Mouse (Mus musculus) heart, embryonic 16.5 days (tissue): Measurements from ENCODE around the gene Nek10. TPM values are rescaled to one million over a fixed set of nuclear protein-coding genes. Genes with fewer than 3 reads are reported as not detected.

Experiments
- ATAC-seq: fragments of 200-750 bp; cut with Nextera tagmentation; replicated peaks from 2 replicates; pipeline ENCODE4 v1.8.0; 2017; ENCODE audit warnings: moderate number of reproducible peaks; ENCODE audit not compliant: insufficient read depth, low FRiP score; ENCODE audit errors: extremely low read depth
- H3K27ac ChIP-seq: fragments of 300-500 bp; sonication (generic); 2 replicates; pipeline ENCODE4 v1.5.1; 2014; ENCODE audit warnings: mild to moderate bottlenecking, low read length, control low read depth, moderate library complexity
- H3K27me3 ChIP-seq: fragments of 300-500 bp; sonication (generic); 2 replicates; pipeline ENCODE4 v1.6.1; 2014; ENCODE audit warnings: low read length, mixed read lengths; ENCODE audit not compliant: control insufficient read depth, insufficient read depth
- H3K36me3 ChIP-seq: fragments of 300-500 bp; sonication (generic); 2 replicates; pipeline ENCODE4 v1.6.1; 2014; ENCODE audit not compliant: control insufficient read depth, insufficient read depth
- H3K4me1 ChIP-seq: fragments of 300-500 bp; sonication (generic); 2 replicates; pipeline ENCODE4 v1.6.1; 2014; ENCODE audit warnings: low read length, mixed read lengths; ENCODE audit not compliant: control insufficient read depth, insufficient read depth
- H3K4me2 ChIP-seq: fragments of 300-500 bp; sonication (generic); 2 replicates; pipeline ENCODE4 v1.6.1; 2014; ENCODE audit warnings: low read depth, mild to moderate bottlenecking, control low read depth, low read length
- H3K4me3 ChIP-seq: fragments of 300-500 bp; sonication (generic); 2 replicates; pipeline ENCODE4 v1.5.1; 2014; ENCODE audit warnings: mild to moderate bottlenecking, control low read depth, low read length
- H3K9ac ChIP-seq: fragments of 300-500 bp; sonication (generic); 2 replicates; pipeline ENCODE4 v1.6.1; 2014; ENCODE audit warnings: low read length, control low read depth
- H3K9me3 ChIP-seq: fragments of 300-500 bp; sonication (generic); replicated peaks from 2 replicates; pipeline ENCODE4 v1.6.1; 2016; ENCODE audit warnings: low read length; ENCODE audit not compliant: control insufficient read depth
- WGBS: fragments of 180-500 bp; shearing (Covaris S2); extraction: QIAGEN DNeasy Blood & Tissue Kit; methylation state at CpG from one replicate; pipeline ENCODE4 v1.1.7; 2014; 5-methylcytosine and 5-hydroxymethylcytosine counted together
- polyA plus RNA-seq: library from polyadenylated mRNA; unstranded; fragments of >200 nt; fragmentation: Nextera tagmentation; extraction: Ambion mirVana; gene quantifications from 2 replicates; pipeline ENCODE4 v1.2.1, GENCODE M21; 2015

Gene Nek10
- polyA plus RNA-seq, 1 experiment from 2014 or later: 0.03 TPM

DNA sequence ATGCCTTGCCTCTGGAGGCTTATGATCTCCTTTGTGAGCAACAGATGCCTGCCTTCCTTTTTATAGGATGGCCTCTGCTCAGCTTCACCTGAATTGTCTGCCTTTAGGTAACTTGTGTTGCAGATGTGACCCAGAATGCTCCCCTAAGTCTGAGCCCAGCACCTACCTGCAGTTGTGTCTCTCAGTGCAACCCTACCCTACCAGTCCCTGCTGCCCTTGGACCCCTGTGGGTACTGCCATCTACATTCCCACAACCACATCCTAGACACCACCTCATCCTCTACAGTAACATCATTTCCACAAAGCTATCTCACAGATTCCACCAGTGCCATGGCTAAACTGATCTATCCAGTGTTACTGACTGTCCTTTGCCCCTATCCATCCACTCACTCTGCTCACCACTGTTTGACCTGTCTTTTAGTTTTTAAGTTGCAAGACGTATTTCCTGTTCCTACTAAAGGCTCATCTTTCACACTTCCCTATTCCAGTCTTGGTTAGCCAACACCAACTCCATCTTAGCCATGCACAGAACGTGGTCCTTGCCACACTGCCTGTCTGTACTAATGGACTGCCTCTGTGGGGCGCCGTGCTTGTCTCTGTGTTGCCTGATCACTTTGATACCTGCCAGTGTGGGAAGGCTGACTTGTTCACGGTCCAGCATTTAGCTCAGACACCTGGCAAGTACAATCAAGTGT, 1.4 kb downstream of the Nek10 start:
- Histone ChIP-seq H3K4me2 (no peak overlapping the region), H3K27me3 (no peaks in the 10 kb centered on the region), H3K27ac (no peak overlapping the region), H3K9me3 (no peaks in the 10 kb centered on the region), H3K36me3 (0 out of 2 replicates have a peak, but pooled peaks cover 3% of the 10 kb centered on the region), H3K9ac (no peak overlapping the region), H3K4me1 (no peaks in the 10 kb centered on the region), H3K4me3 (no peak overlapping the region)
- WGBS: 65% methylated on average over 5 of the region's 5 CpGs
- no peak for ATAC-seq

DNA sequence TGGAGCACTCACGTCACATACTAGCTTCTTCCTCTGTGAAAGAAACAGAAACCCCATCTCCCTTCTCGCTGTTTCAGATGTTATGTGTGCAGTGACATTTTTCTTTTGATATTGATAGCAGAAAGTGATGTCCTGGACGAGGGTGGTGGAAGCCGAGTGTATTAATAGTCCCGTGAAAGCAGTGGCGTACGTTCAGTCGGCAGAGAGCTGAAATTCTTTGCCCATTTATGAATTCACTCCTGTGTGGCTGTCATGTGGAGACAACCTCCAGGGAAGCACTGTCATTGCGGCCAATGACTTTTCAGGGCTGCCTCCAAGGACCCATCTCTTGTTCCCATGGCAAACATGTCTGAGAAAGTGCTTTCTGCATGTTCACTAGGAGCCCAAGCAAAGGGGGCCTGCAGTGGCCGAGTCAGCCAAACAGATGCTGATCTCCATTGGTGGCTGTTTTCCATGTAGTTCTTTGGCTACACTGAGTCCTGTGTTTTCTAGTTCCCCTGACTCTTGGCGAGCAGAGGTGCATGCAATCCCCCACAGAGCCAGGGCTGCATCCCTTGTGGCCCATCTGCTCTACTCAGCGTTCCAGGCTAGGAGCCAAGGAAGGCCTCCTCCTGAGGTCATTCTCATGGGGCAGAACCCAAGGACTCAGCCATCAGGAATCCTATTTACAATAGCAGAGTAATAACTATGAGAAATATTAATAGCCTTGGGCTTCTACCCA, 29.5 kb downstream of the Nek10 start:
- peaks cover 10% of the 10 kb centered on the region for H3K4me1 ChIP-seq

GRCm38 (mm10) chr14:14833498-14833897, 30.3 kb downstream of the Nek10 start:
- H3K36me3 ChIP-seq: no peaks in the 10 kb centered on the region
- no peak overlapping the region for H3K9ac ChIP-seq
- peaks cover 10% of the 10 kb centered on the region for H3K4me1 ChIP-seq
- H3K4me3 ChIP-seq: no peak overlapping the region
- 0 out of 2 replicates have a peak overlapping the region, but pooled peaks have one; percentile 6 for H3K27ac ChIP-seq
- 68% methylated on average over 1 of the region's 1 CpGs for WGBS
- no peak overlapping the region for H3K4me2 ChIP-seq
- ATAC-seq: no peak
- no peaks in the 10 kb centered on the region for H3K27me3 ChIP-seq
- no peaks in the 10 kb centered on the region for H3K9me3 ChIP-seq

More for the DNA sequence above, 29.5 kb downstream of the Nek10 start:
- H3K36me3 ChIP-seq: no peaks in the 10 kb centered on the region
- peak; percentile 72 for ATAC-seq
- no peak overlapping the region for H3K4me3 ChIP-seq
- H3K9me3 ChIP-seq: no peaks in the 10 kb centered on the region
- peak overlapping the region; percentile 37; the same call in 1 of the 2 replicates for H3K4me2 ChIP-seq
- WGBS: 32% methylated on average over 12 of the region's 12 CpGs
- H3K27ac ChIP-seq: peak overlapping the region; percentile 13
- H3K27me3 ChIP-seq: no peaks in the 10 kb centered on the region
- no peak overlapping the region for H3K9ac ChIP-seq

DNA sequence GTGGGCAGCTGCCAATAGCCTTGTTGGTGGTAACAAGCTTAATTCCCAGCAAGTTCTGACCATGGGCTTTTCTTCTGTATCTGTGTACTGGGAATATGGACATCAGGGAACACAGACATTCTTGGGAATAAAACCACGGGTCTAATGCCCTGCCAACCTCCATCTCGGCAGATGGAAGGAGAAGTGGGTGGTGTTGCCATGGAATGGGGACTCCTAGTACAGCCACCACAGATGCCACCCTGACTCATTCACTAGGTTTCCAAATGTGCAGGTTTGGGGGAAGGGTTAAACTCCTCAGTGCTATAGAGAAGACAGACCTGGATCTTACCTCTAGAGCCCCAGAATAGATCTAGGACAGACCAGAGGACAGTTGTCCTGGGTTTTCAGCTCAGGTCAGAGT, 31.1 kb downstream of the Nek10 start:
- no peak for ATAC-seq
- Histone ChIP-seq H3K4me3 (no peak overlapping the region), H3K27me3 (no peaks in the 10 kb centered on the region), H3K36me3 (no peaks in the 10 kb centered on the region), H3K9ac (no peak overlapping the region), H3K4me1 (peaks cover 10% of the 10 kb centered on the region), H3K9me3 (no peaks in the 10 kb centered on the region), H3K27ac (no peak overlapping the region), H3K4me2 (no peak overlapping the region)
- WGBS: 80% methylated on average over 2 of the region's 2 CpGs

DNA sequence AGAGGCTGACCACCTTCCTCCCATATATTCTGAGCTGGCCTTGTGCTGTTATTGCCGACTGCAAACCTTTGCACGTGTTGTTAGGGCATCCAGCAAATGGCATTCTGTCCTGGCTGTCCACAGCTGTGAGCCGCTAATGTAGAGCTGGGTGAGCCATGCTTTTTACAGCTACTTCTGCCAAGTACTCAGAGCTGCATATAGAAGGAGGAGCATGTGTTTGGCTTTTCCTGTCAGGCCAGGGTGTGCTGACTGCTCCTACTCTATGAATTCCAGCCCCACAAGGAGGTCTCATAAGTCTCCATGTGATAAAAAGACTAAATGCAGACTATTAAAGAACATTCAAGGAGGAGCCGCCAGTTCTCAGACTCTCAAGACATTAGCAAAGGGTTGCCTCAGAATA, 34.4 kb downstream of the Nek10 start:
- Histone ChIP-seq H3K27ac (no peak overlapping the region), H3K4me3 (no peak overlapping the region), H3K36me3 (no peaks in the 10 kb centered on the region), H3K27me3 (no peaks in the 10 kb centered on the region), H3K9ac (no peak overlapping the region), H3K4me2 (no peak overlapping the region), H3K4me1 (peaks cover 4% of the 10 kb centered on the region), H3K9me3 (no peaks in the 10 kb centered on the region)
- no peak for ATAC-seq
- WGBS: 55% methylated on average over 4 of the region's 4 CpGs

DNA sequence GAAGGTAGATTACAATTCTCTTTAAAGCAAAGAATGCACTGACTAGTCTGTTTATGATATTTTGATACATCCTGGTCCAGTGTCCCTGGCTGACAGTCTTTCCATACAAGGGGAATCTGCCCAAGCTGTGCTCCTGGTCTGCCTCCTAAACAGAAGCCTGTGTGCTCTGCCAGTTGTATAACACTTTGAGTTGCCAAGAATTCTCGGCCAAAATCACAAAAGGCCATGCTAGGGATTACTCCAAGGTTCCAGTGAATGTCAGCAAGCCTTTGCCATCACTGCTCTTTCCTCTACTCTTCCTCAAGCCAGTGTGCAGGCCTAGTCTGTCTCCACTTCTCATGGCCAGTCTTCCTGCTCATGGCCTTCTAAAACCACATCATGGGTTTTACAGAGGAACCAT, 34.9 kb downstream of the Nek10 start:
- Histone ChIP-seq H3K4me3 (no peak overlapping the region), H3K4me1 (no peaks in the 10 kb centered on the region), H3K9ac (no peak overlapping the region), H3K4me2 (no peak overlapping the region), H3K27me3 (no peaks in the 10 kb centered on the region), H3K27ac (no peak overlapping the region), H3K36me3 (no peaks in the 10 kb centered on the region), H3K9me3 (no peaks in the 10 kb centered on the region)
- WGBS: 53% methylated on average over 1 of the region's 1 CpGs
- no peak for ATAC-seq

DNA sequence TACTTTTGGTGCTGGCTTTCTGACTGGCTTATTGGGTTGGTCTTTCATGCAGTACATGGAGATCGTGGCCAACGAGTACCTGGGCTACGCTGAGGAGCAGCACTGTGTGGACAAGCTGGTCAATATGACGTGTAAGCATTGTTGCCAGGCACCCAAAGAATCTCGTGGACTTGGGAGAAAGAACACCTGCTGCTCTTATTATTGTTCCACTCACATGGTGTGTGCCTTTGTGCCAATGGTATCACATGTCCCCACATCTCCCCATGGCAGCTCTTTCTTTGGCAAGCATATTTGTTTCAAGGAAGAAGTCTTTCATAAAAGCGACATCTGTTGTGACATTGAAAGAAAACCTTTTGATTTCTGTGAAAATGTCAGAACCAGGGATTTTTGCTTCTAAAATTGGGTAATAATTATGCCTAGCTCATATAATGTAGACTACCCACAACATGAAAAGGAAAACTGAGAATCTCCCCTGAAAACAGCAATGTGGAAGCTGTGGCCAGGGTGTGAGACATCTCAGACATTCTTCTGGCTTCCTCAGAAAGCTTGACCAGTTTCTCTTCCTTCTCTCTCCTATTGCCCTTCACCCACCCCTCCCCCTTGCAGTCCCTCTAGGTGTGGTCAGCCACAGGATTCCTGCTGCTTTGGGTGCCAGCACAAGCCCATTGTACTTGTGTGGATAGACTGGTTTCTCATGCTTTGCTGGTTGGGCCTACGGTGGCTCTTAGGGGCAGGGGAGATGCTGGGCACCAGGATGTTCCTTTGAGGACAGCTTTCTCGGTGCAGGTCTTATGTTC, 39.7 kb downstream of the Nek10 start:
- H3K9ac ChIP-seq: no peak overlapping the region
- no peak for ATAC-seq
- H3K27me3 ChIP-seq: no peaks in the 10 kb centered on the region
- H3K36me3 ChIP-seq: no peaks in the 10 kb centered on the region
- no peak overlapping the region for H3K27ac ChIP-seq
- WGBS: 73% methylated on average over 8 of the region's 8 CpGs
- H3K4me3 ChIP-seq: no peak overlapping the region
- no peaks in the 10 kb centered on the region for H3K4me1 ChIP-seq
- H3K9me3 ChIP-seq: no peaks in the 10 kb centered on the region
- no peak overlapping the region for H3K4me2 ChIP-seq

DNA sequence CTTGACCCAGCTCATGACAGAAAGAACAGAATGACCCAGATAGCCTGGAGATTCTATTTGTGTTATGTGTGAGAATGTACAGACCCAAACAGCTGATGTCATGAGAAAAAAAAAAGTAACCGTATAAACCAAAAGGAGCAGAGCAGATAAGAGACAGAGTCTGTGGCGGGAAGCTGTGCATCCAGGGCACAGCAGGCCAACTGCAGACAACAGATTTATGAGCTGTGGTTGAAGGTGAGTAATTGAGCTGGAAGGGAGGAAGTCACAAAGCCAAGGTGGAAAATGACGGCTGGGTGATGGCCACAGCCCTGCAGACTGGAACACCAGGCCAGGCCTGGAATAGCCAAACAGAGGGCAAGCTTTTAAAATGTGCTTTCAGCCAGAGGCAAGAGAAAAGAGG, 49.6 kb downstream of the Nek10 start:
- WGBS: 14% methylated on average over 3 of the region's 3 CpGs
- no peak overlapping the region for H3K9ac ChIP-seq
- H3K27ac ChIP-seq: no peak overlapping the region
- no peak for ATAC-seq
- H3K4me3 ChIP-seq: no peak overlapping the region
- no peaks in the 10 kb centered on the region for H3K9me3 ChIP-seq
- H3K27me3 ChIP-seq: no peaks in the 10 kb centered on the region
- H3K4me1 ChIP-seq: no peaks in the 10 kb centered on the region
- no peaks in the 10 kb centered on the region for H3K36me3 ChIP-seq
- no peak overlapping the region for H3K4me2 ChIP-seq

DNA sequence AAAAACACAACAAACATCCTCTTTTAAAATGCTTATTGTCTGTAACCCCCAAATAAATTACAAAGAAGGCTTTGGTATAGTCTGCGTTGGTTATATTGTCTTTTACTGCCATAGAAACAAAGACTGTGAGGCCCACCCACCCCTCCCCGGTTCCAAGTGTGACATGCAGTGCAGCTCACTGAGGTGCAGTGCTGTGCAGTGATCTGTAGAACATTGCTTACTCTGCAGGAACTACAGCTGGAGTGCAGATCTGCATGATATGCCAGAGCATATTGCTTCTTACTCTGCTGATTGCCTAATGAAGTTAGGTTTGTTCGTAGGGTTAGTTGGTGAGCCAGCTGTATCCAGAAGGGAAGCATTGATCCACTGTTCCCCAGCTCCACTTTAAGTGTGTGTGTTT, 57.1 kb downstream of the Nek10 start:
- Histone ChIP-seq H3K4me1 (no peaks in the 10 kb centered on the region), H3K9ac (no peak overlapping the region), H3K36me3 (no peaks in the 10 kb centered on the region), H3K4me2 (no peak overlapping the region), H3K27me3 (no peaks in the 10 kb centered on the region), H3K4me3 (no peak overlapping the region), H3K27ac (no peak overlapping the region), H3K9me3 (no peaks in the 10 kb centered on the region)
- no peak for ATAC-seq
- WGBS: 76% methylated on average over 3 of the region's 3 CpGs
